Mouse (Mus musculus) heart, adult 9 months (tissue): Measurements from ENCODE around the gene Astn2.

ENCODE experiments used
- DNase-seq, 2 experiments: peaks; one replicate each; pipeline ENCODE4 v3.0.0; 2022; ENCODE audit warnings: low spot score in 2 of 2

Astn2 gene

DNA sequence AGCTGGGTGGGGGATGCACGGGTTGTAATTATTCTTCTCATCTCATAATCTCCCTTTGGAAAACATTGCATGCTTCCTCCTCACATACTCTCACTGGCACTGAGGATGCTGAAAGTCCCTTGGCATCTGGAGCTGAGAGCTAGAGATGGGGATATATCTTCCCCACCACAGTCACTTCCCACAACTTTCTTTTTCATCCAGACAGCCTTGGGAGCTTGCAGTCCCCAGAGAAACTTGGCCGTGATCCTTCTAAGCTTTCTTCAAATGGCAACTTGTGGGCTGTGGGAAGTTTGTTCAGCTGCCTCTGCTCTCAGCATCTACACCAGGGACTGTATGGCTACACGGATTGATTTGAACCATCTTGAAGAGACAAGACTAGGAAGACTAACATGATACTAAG, 428.2 kb downstream of the Astn2 start:
- DNase-seq, result no peak

- no peak for DNase-seq
These were observed 432.0 kb downstream of the Astn2 start for GRCm38 (mm10) chr4:65972395-65972794.

GRCm38 (mm10) chr4:65969318-65969717, 435.1 kb downstream of the Astn2 start:
- no peak for DNase-seq

DNA sequence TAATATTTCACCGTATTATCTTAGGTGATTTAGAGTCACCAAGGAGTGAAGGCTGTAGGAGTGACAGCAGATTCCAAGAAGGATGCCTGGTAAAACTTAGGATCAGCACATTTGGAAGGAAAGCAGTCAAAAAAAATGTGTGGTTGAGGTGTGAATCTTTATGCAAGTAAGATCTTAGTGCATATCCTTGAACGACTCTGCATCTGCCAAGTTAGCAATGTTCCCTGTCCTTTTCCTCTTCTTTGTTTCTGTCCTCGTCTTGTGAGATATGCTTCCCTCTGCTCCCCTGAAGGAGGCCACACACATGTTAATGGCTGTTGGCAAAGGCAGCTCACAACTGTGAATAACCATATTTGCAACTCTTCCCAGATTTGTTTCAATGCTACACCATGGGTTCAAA, 439.8 kb downstream of the Astn2 start:
- DNase-seq, result no peak

GRCm38 (mm10) chr4:65959188-65959759, 445.1 kb downstream of the Astn2 start:
- no peak for DNase-seq

GRCm38 (mm10) chr4:65958369-65959187, 445.8 kb downstream of the Astn2 start:
- no peak for DNase-seq

DNA sequence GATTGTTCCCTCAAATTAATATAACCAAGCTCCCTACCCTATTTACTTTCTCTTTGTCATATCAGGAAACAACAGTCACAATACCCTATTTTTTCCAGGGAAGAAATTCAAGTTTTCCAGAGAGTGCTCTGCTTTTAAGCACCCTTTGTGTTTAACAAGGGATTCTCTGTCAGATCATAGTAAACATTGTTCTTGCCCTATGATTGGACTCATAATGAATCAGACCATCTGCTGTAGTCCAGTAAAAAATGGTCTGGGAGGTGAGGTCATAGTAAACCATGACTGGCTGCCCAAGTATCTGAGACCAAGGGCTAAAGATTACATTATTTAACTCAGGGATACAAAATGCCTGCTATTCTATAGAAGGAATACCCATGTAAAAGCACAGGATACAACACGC, 452.5 kb downstream of the Astn2 start:
- DNase-seq, result no peak

DNA sequence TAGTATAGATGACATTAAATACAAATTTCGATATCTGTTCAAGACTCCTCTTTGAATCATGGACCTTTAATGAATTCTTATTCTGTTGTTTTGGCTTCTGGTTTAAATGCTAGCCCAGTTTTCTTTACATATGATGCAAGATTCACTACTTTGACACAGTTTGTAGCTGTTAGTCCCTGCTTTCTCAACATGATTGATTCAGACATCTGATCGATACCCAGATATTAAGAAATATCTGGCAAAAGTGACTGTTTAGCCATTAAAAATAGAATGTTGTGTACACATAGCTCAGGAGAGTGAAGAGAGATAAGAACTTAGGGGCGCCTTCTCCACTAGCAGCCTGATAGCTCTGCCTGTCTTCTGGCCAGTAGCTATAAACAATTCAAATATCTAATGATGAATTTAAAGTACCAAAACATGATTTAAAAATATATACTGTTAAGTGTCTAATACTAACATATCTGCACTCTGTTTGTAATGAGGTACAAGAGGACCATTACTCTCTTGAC, 457.2 kb downstream of the Astn2 start:
- DNase-seq, result no peak

DNA sequence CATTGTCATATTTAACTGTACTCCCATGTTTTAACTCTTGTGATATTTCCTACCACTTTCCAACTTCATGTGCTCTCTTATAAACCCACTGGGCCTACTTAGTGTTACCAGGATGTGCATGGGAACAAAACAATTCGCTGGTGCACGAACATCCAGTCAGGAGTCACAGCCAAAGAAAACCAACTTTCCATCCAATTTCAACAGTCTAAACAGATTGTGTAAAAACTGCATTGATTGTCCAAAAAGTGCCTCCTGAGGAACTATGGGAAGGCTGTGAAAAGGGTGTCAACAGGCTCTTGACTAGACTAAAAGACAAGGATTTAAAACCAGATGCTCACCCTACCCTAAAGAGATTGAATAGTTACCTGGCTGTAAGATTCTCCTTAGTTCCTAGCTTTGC, 458.4 kb downstream of the Astn2 start:
- peak in 1 of 2 experiments; percentile 3 for DNase-seq

- no peak for DNase-seq
These were observed 473.5 kb downstream of the Astn2 start for GRCm38 (mm10) chr4:65930901-65931300.

DNA sequence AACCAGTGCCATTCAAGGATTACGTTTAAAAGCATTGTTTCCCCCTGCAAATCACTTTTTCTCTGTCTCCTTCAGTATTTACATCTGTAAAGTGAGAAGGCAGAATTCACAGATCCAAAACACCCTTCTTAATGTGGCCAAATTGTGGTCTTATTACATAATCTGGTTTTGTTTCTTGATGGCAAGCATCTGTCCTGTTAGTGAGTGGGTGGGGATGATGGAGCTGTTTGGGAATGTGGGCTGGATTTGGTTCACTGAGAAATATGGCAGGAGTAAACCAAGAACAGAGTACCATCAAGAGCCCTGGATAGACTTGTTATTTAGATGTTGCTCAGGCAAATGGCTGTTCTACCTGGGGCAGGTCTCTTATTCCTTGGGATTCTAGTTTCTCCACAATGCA, 484.1 kb downstream of the Astn2 start:
- DNase-seq, result peak; percentile 0 to 6

DNA sequence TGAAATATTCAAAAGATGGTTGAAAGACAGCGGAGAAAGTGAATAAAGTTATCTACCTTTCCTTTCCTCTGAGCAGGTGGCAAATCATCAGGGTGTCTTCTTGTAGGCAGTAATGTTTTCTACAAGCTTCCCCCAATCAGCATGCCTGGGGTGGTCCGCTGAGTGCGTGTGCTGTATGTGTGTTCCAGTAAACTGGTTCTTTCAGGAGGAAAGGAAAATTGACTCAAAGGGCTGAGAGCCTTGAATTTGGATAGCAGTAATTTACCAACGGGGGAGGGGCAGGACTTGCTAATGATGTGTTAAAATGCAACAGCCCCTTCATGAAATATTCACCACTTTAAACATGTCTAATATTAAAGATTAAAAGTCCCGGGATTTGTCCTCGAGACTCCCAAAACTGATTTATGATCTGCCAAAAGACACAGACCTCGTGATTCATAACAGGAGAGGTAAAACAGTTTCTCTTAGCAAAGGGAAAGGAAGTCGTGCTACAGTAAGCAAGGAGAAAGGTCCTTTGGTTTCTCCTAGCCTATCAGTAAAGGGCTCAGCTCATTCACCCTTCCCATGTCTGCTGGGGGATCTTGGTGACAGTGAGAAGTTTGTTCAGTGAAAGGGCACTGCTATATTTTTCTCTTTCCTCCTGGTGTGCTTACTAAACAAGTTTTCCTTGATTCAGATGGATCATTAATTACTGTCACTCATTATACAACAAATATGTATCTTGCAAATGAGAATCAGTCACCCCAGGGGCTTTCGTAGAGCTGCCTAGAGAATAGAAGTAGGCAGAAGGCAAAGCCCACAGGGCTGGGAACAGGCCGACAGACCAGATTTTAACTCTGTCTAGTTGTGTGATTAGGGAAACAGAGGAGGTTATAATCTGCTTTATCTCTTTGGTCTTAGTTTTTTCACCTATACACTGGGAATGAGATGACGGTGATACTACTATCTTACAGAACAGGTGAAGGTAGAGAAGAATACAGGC, 488.1 kb downstream of the Astn2 start:
- DNase-seq, result no peak

GRCm38 (mm10) chr4:65912247-65912942, 492.0 kb downstream of the Astn2 start:
- no peak for DNase-seq

DNA sequence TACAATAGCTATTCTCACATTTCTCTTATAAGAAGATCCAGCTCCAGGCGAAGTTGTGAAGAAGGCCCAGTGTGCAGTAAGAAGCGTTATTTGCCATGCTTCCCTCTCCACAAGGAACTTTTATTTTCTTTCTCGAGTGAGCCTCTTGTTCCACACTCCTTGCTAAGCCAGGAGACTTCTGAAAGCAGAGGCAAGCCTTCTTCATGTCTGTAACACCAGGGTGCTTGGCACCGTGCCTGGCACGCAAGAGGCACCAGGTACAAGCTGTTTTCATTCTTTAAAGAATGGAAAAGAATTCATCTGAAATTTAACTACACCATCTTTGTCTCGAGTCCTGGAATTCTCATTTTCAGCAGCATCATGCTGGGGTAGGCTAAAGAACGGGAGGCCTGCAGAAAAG, 496.8 kb downstream of the Astn2 start:
- no peak for DNase-seq

- DNase-seq, result no peak
These were observed 499.4 kb downstream of the Astn2 start for GRCm38 (mm10) chr4:65904963-65905362.

DNA sequence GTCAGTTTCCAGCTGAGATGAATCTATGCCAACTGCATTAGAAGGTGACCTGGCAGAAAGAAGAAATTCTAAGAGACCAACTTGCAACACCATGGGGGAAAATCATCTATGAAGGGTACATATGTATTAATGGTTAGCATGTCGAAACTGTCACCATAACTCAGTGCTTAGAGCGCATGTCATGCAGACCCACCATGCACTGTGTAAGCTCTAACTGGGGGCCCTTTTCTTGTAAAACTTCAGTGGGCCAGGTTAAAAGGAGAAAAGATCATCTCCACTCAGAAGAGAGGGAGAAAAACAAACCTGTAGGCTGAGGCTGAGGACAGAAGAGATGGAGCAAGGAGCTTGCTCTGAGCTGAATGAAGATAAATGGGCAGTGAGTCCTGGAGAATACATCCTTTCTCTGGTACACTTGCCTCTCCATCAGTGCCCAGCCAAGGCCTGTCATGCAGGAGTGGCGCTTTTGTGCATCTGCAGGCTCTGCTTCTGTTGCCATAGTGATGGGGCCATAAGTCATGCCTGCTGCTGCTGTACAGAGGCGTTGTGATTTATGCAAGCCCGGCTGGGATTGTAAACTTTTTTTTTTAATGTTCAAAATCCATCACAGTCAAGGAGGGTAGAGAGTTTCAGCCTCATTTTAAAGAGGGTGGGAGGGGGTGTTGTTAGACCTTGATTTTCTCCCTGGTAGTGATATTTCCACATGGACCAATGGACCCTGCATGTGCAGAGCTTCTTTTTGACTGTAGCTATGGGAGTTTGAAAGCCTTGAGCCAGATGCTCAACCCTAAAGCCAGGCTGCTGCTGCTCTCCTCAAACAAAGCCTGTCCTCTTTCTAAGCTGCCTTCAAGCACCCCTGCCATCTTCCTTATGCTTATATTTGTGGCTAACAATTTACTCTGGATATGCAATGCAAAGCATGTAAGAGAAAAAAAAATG, 508.1 kb downstream of the Astn2 start:
- DNase-seq, result no peak

DNA sequence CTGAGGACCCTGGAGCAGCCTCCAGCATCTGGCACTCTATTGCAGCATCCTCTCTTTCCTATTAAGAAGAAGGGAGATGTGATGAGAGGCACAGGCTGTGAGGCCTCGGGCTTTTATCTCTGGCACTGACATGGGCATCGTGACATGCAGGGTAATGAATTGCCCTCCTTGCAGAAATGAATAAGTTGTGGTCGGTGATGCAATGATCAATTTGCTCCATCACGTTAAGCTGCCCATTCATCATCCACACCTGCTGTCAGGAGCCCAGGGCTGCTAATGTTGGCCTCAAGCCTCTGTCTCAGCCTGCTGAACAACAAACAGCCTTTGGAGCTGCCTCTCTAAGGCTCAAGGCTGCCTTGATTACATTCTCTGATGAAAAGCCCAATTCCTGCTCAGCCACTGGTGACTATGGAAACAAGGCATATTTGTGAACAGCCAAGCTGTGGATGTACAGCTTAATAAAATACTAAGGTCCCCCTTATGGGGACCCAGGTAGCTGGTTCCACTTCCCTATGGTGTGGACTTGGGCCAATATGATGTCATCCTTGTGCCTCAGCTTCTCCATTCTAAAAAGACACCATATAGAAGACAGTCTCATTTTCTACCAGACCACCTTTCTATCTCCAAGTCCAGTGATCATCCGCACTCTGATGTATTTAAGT, 515.9 kb downstream of the Astn2 start:
- DNase-seq, result no peak

- no peak for DNase-seq
These were observed 517.5 kb downstream of the Astn2 start for GRCm38 (mm10) chr4:65886862-65887261.

GRCm38 (mm10) chr4:65885921-65886320, 518.5 kb downstream of the Astn2 start:
- no peak for DNase-seq

DNA sequence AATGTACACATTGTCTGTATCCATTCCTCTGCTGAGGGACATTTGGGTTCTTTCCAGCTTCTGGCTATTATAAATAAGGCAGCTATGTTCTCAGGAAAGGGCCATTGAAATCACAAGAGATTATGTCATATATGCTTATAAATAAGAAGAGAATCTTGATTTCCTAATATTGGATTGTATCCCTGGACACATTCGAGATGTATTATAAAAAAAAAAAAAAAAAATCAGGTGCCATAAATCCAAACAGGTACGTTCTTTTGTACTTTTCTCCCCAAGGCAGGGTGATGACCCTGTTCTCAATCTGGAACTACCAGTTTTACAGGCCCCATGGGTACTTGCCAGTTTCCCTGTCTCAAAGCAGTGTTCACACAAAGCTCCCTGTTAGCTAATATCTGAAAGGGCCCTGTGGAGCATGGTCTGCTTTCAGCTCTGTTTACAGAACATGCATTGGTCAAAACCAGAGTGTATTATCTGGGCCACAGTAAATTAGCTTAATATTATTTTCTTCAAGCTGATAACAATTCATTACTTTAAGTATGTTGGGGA, 530.1 kb downstream of the Astn2 start:
- no peak for DNase-seq
